Mouse (Mus musculus) gastrocnemius, postnatal 4 days (tissue): ENCODE data around the gene Pdf. TPM values are rescaled to one million over a fixed set of nuclear protein-coding genes. Genes with fewer than 3 reads are reported as not detected.
"Not testable (repeated sequence)": the region's sequence is repeated elsewhere in the genome, so short reads cannot be mapped to it uniquely, and the experiment has no call there.

ENCODE experiments used
- DNase-seq, 2 experiments: peaks; one replicate each; pipeline ENCODE4 v3.0.0; 2021 to 2022; ENCODE audit warnings: low spot score in 2 of 2, mixed read lengths in 2 of 2
- microRNA-seq: library from miRNA; unstranded; fragments of <30 nt; microRNA quantifications from one replicate; pipeline ENCODE4 v1.2.0, GENCODE M21; 2021
- total RNA-seq, 2 experiments: library from RNA; stranded (reverse); gene quantifications; 2 replicates each; pipeline ENCODE4 v1.2.3; 2021

The Pdf gene
- total RNA-seq, 2 experiments from 2014 or later: 22.7 to 26.5 TPM

- no peak for DNase-seq
Measured at GRCm38 (mm10) chr8:107040632-107041031, 7.8 kb downstream of the Pdf start.

GRCm38 (mm10) chr8:107036626-107037025 is 11.8 kb downstream of the Pdf start:
- DNase-seq: no peak

GRCm38 (mm10) chr8:107035641-107036040 is 12.8 kb downstream of the Pdf start:
- no peak for DNase-seq

- DNase-seq: not testable (repeated sequence)
Measured at GRCm38 (mm10) chr8:107033609-107034008, 14.8 kb downstream of the Pdf start.

GRCm38 (mm10) chr8:107031577-107032090 is 16.8 kb downstream of the Pdf start:
- no peak for DNase-seq

- peak; percentile 93 to 96 for DNase-seq
Measured at GRCm38 (mm10) chr8:107030650-107031576, 17.5 kb downstream of the Pdf start, which contains the start of gene Vps4a. TSS of gene Vps4a (plus strand) at chr8:107031222.

GRCm38 (mm10) chr8:107030058-107030457 is 18.4 kb downstream of the Pdf start:
- no peak for DNase-seq

GRCm38 (mm10) chr8:107029310-107029709 is 19.1 kb downstream of the Pdf start:
- no peak for DNase-seq

- no peak for DNase-seq
Measured at GRCm38 (mm10) chr8:107023479-107023878, 24.9 kb downstream of the Pdf start.

- no peak for DNase-seq
Measured at GRCm38 (mm10) chr8:107014915-107015314, 33.5 kb downstream of the Pdf start.

- no peak for DNase-seq
Measured at GRCm38 (mm10) chr8:107012666-107013065, 35.7 kb downstream of the Pdf start.

- no peak for DNase-seq
Measured at GRCm38 (mm10) chr8:107007795-107008194, 40.6 kb downstream of the Pdf start.

- peak; percentile 83 to 91 for DNase-seq
Measured at GRCm38 (mm10) chr8:107002532-107002931, 45.9 kb downstream of the Pdf start.

- DNase-seq: peak; percentile 50 to 62
Measured at GRCm38 (mm10) chr8:106999068-106999467, 49.3 kb downstream of the Pdf start.

GRCm38 (mm10) chr8:106997416-106997815 is 51.0 kb downstream of the Pdf start:
- DNase-seq: no peak

GRCm38 (mm10) chr8:106996339-106996738 is 52.1 kb downstream of the Pdf start:
- not testable (repeated sequence) for DNase-seq

Small RNAs within 50 kb of the gene (microRNA-seq; reads per million reads assigned to microRNA genes)
- not detected for gene Mir7075

Other genes starting within 250 kb of the Pdf start
- 1 to 10 TPM; 2.4 to 2.5 TPM for gene Has3, start 178.4 kb downstream of the Pdf start, total RNA-seq
- gene Utp4, start 155.0 kb downstream of the Pdf start, total RNA-seq: 10 to 100 TPM; 20.5 to 25.4 TPM
- 10 to 100 TPM; 32.7 to 38.7 TPM for gene Sntb2, start 112.9 kb downstream of the Pdf start, total RNA-seq
- gene Vps4a, start 17.4 kb downstream of the Pdf start, total RNA-seq: 10 to 100 TPM; 50.3 to 57.1 TPM
- 10 to 100 TPM; 19.9 to 21.0 TPM for gene Cog8, start 8.1 kb upstream of the Pdf start, total RNA-seq
- 10 to 100 TPM; 35.4 to 39.1 TPM for gene Nip7, start 8.3 kb upstream of the Pdf start, total RNA-seq
- gene Tmed6, start 17.0 kb upstream of the Pdf start, total RNA-seq: not detected
- 10 to 100 TPM; 22.6 to 25.5 TPM for gene Terf2, start 47.9 kb upstream of the Pdf start, total RNA-seq
- gene Cyb5b, start 102.0 kb upstream of the Pdf start, total RNA-seq: 10 to 100 TPM; 38.2 to 40.8 TPM
- gene Nfat5, start 244.9 kb upstream of the Pdf start, total RNA-seq: 10 to 100 TPM; 35.1 to 39.5 TPM